8 mouse cellular contexts compared by ENCODE assay signal in the genomic region with DNA sequence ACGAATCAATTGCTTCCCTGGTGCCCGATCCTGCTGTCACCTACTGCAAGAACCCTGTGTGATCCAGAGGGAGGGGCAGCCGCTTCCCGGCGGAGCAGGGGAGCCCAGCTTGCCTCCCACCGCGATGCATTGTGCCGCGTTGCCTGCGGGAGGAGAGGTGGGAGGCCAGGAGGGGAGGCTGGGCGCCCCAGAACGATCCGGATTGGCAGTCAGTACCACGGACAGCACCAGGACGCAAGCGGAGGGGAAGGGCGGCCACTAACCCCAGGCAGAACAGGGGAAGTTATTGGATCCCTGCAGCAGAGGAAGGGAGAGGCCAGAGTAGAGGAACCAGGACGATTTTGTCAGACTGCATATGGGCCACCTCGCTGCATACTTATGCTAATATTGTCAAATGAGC. TPM values are rescaled to one million over a fixed set of nuclear protein-coding genes. Genes with fewer than 3 reads are reported as not detected.
DNase-seq lines count a peak whose midpoint lies in the region; ATAC-seq and TF ChIP-seq lines count a peak whose summit lies in the region.

No protein-coding gene starts in this region.

- peak; percentile 21 for DNase-seq in urinary bladder, postnatal 10 days (ENCODE audit: low spot score)
- no peak for DNase-seq in urinary bladder, adult 2 months (ENCODE audit: low spot score)
- DNase-seq in cerebellum, adult 8-10 months, result peak; percentile 75
- peak; percentile 79 for DNase-seq in forelimb bud, embryonic 11.5 days (ENCODE audit: low read depth, low spot score)
- DNase-seq in kidney, postnatal 36 days, result peak; percentile 6 to 69
- DNase-seq in lung, postnatal 0 days (ENCODE audit: low spot score), result peak; percentile 49

- no peak overlapping the region for H3K9ac ChIP-seq in lung, postnatal 0 days (replicated peaks; ENCODE audit: low read depth)

- no peaks in the 10 kb centered on the region for H3K36me3 ChIP-seq in lung, postnatal 0 days (ENCODE audit: insufficient read depth, low read length)

- no peaks in the 10 kb centered on the region for H3K4me1 ChIP-seq in lung, postnatal 0 days (ENCODE audit: insufficient read depth, low read depth, low read length)
- peaks cover 34% of the 10 kb centered on the region for H3K4me1 ChIP-seq in olfactory bulb, adult 2 months (ENCODE audit: control insufficient read depth, insufficient read depth, low read length)

- WGBS in lung, postnatal 0 days, result 1% methylated on average over 18 of the region's 19 CpGs
- WGBS in olfactory bulb, adult 2 months, result 4% methylated on average over 19 of the region's 19 CpGs

- no peaks in the 10 kb centered on the region for H3K9me3 ChIP-seq in lung, postnatal 0 days (ENCODE audit: low read length)

- no peak; the same call in 1 of the 2 replicates for ATAC-seq in lung, postnatal 0 days
- ATAC-seq in inflammation-experienced regulatory T-cells, adult 6 months, result no peak

- no peak overlapping the region for H3K4me2 ChIP-seq in lung, postnatal 0 days (replicated peaks; ENCODE audit: low read depth, low read length)

- no peak overlapping the region for H3K27ac ChIP-seq in lung, postnatal 0 days (ENCODE audit: low read length)
- no peak overlapping the region for H3K27ac ChIP-seq in olfactory bulb, adult 2 months (ENCODE audit: insufficient read depth, low read depth, low read length)

- no peak overlapping the region for H3K4me3 ChIP-seq in lung, postnatal 0 days (ENCODE audit: low read depth, low read length)
- peak overlapping the region; percentile 28 for H3K4me3 ChIP-seq in olfactory bulb, adult 2 months (ENCODE audit: insufficient read depth, low read depth, low read length)

- no peak for TF ChIP-seq EP300 in lung, postnatal 0 days (IDR thresholded peaks at IDR 0.05)

- no peak for TF ChIP-seq POLR2A in olfactory bulb, adult 2 months (IDR thresholded peaks at IDR 0.05; ENCODE audit: insufficient read depth, low read depth, low read length)

- TF ChIP-seq CTCF in lung, postnatal 0 days (IDR thresholded peaks at IDR 0.05), result no peak
- TF ChIP-seq CTCF in olfactory bulb, adult 2 months (IDR thresholded peaks at IDR 0.05; ENCODE audit: insufficient read depth, low read depth, low read length), result no peak

- no peaks in the 10 kb centered on the region for H3K27me3 ChIP-seq in lung, postnatal 0 days (replicated peaks; ENCODE audit: insufficient read depth, low read length)

RNA-seq across cellular contexts. Expression of a gene that starts 0.5 kb away (rescaled TPM):
- polyA plus RNA-seq in urinary bladder, adult 2 months (2012; rRNA removed), result 0.01 and 0.03 TPM in 2 replicates
- not detected in 2 replicates for polyA plus RNA-seq in lung, postnatal 0 days (2015; fragmentation: Nextera tagmentation; extraction: Ambion mirVana)
- not detected in 2 replicates for polyA plus RNA-seq in olfactory bulb, adult 2 months (2012; ENCODE audit: insufficient read depth, insufficient read length, low replicate concordance, missing spikeins)
- polyA plus RNA-seq in inflammation-experienced regulatory T-cells, adult 6 months (2017; shearing (Covaris generic)), result not detected
